Mouse (Mus musculus): Measurements from ENCODE around the gene Asphd2.

- no peak for TF ChIP-seq POLR2A (IDR thresholded peaks at IDR 0.05; ENCODE audit: insufficient read depth, low read length)
- TF ChIP-seq CTCF (IDR thresholded peaks at IDR 0.05; ENCODE audit: low read depth, low read length), result no peak
Observed at GRCm38 (mm10) chr5:112402437-112402836, 7.8 kb upstream of the Asphd2 start.
